Mouse (Mus musculus): Measurements from ENCODE around the gene Olfr1275.

Olfr1275 gene

GRCm38 (mm10) chr2:111235186-111235585 lies at the start of gene Olfr1275:
TSS of gene Olfr1275 (minus strand) at chr2:111235286.
- no peak for DNase-seq (ENCODE audit: low read depth, low spot score)

- DNase-seq (ENCODE audit: low read depth, low spot score), result no peak
Measured at GRCm38 (mm10) chr2:111274006-111274405, 38.9 kb upstream of the Olfr1275 start, which contains the start of gene Olfr1277. TSS of gene Olfr1277 (minus strand) at chr2:111274106.

DNA sequence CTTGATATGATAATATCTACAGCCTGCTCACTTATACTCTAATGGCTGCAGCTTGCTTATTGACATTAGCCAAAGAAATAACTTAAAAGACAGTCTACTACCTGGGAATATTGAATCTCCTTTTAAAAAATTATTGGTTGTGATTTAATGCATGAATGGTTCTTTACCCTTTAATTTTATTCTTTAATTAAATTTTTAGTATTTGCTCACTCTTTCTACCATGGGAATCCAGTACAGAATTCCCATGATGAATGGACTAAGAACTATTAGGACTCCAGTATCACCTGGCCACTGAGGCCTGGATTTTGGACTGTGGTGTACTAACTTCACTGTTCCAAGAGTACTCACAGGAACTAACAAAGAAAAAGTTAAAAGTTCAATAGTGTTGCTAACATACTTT lies 19.1 kb upstream of the Olfr1275 start, which contains the start of gene Olfr1276:
TSS of gene Olfr1276 (plus strand) at position 301 of the 400 bp plus-strand sequence.
- DNase-seq (ENCODE audit: low read depth, low spot score), result no peak

DNA sequence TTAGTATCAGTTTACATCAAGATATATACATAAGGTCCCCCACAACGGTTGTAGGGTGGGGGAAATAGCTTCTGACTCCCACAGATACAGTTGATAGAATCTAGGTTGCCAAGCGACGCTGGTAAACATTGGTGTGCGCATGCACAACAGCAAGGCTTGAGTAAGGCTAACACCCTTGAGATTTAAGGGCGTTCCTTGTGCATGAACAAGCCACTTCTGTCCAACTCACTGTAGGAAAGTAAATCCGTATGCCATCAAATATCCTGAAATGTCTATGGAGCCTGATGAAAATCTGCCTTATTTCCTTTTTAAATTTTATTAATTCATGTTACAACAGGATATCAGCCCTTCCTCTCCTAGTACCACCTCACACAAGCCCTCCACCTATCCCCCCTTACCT lies 5.6 kb downstream of the Olfr1275 start, which contains the start of gene 4930430A15Rik:
TSS of gene 4930430A15Rik (minus strand) at position 101 of the 400 bp plus-strand sequence.
- DNase-seq (ENCODE audit: low read depth, low spot score), result no peak

DNA sequence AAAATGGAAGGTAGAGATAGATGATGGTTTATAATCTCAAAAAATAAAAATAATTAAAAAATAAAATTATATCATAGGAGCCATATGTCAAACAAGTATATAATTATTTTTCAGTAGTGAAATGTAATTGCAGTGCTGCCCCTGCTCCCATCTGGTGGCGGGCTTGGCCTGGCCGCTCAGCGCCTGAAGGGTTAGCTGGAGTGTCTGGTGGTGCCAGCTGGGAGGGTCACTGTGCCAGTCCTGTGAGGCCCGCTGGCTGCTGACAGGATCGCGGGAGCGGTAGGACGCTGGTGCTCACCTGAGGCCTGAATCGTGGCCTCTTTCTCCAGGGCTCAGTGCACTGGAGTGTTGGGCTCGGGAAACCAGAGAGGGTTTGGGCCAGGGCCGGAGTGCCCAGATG lies 53.0 kb downstream of the Olfr1275 start:
- no peak for DNase-seq (ENCODE audit: low read depth, low spot score)

Data from skeletal muscle tissue, adult 2 months (tissue).